Mouse (Mus musculus) fat pad, adult 2 months (tissue): ENCODE data around the gene Atp7a.
"Not testable (repeated sequence)": the region's sequence is repeated elsewhere in the genome, so short reads cannot be mapped to it uniquely, and the experiment has no call there.

Experiments
- DNase-seq: peaks from one replicate; pipeline ENCODE4 v3.0.0-alpha.2; 2011; ENCODE audit warnings: low read depth, low spot score; ENCODE audit errors: extremely low read depth

Atp7a gene

GRCm38 (mm10) chrX:106026418-106027342 lies at the start of gene Atp7a:
Gene Atp7a (plus strand): TSS chrX:106027276.
- peak; percentile 33 for DNase-seq

- DNase-seq: no peak
These were observed 25.5 kb upstream of the Atp7a start for GRCm38 (mm10) chrX:106001605-106002004.

GRCm38 (mm10) chrX:106010762-106011161 lies 16.3 kb upstream of the Atp7a start:
- DNase-seq: no peak

- DNase-seq: peak; percentile 39
These were observed 15.5 kb upstream of the Atp7a start, which contains the start of gene Magt1 for GRCm38 (mm10) chrX:106011465-106012159. Gene Magt1 (minus strand): TSS chrX:106011906.

- DNase-seq: no peak
These were observed 14.5 kb upstream of the Atp7a start for GRCm38 (mm10) chrX:106012559-106012958.

- DNase-seq: no peak
These were observed 13.9 kb upstream of the Atp7a start for GRCm38 (mm10) chrX:106013217-106013616.

- DNase-seq: not testable (repeated sequence)
These were observed 12.2 kb upstream of the Atp7a start for GRCm38 (mm10) chrX:106014741-106015377.

GRCm38 (mm10) chrX:106015571-106016322 lies 11.3 kb upstream of the Atp7a start, which contains the start of gene Cox7b:
Gene Cox7b (plus strand): TSS chrX:106015700.
- peak; percentile 33 for DNase-seq

GRCm38 (mm10) chrX:106017102-106017501 lies 10.0 kb upstream of the Atp7a start:
- no peak for DNase-seq

GRCm38 (mm10) chrX:106017516-106017915 lies 9.6 kb upstream of the Atp7a start:
- DNase-seq: no peak

GRCm38 (mm10) chrX:106027343-106027674 lies 233 bp downstream of the Atp7a start:
- DNase-seq: no peak

GRCm38 (mm10) chrX:106030176-106030575 lies 3.1 kb downstream of the Atp7a start:
- DNase-seq: no peak

- no peak for DNase-seq
These were observed 4.0 kb downstream of the Atp7a start for GRCm38 (mm10) chrX:106031124-106031523.

GRCm38 (mm10) chrX:106035727-106036126 lies 8.7 kb downstream of the Atp7a start:
- DNase-seq: no peak

- no peak for DNase-seq
These were observed 10.2 kb downstream of the Atp7a start for GRCm38 (mm10) chrX:106037185-106037752.

- no peak for DNase-seq
These were observed 17.0 kb downstream of the Atp7a start for GRCm38 (mm10) chrX:106043863-106044617.

GRCm38 (mm10) chrX:106045455-106045854 lies 18.4 kb downstream of the Atp7a start:
- no peak for DNase-seq

- no peak for DNase-seq
These were observed 18.9 kb downstream of the Atp7a start for GRCm38 (mm10) chrX:106045928-106046327.

- DNase-seq: no peak
These were observed 21.1 kb downstream of the Atp7a start for GRCm38 (mm10) chrX:106048191-106048590.

- not testable (repeated sequence) for DNase-seq
These were observed 50.8 kb downstream of the Atp7a start for GRCm38 (mm10) chrX:106077858-106078257.
